Mouse (Mus musculus) forebrain, embryonic 16.5 days (tissue): ENCODE measurements around the gene Meis2. TPM values are rescaled to one million over a fixed set of nuclear protein-coding genes. Genes with fewer than 3 reads are reported as not detected.

Experiments used
- ATAC-seq: fragments of 200-750 bp; cut with Nextera tagmentation; 2 replicates; pipeline ENCODE4 v1.8.0; 2017; ENCODE audit warnings: mild to moderate bottlenecking, moderate library complexity
- H3K27ac ChIP-seq: fragments of 300-500 bp; sonication (generic); 2 replicates; pipeline ENCODE4 v1.5.1; 2014; ENCODE audit warnings: low read length, control low read depth
- H3K27me3 ChIP-seq: fragments of 300-500 bp; sonication (generic); replicated peaks from 2 replicates; pipeline ENCODE4 v1.6.1; 2014; ENCODE audit warnings: low read length; ENCODE audit not compliant: control insufficient read depth, insufficient read depth
- H3K36me3 ChIP-seq: fragments of 300-500 bp; sonication (generic); 2 replicates; pipeline ENCODE4 v1.6.1; 2014; ENCODE audit not compliant: control insufficient read depth, insufficient read depth
- H3K4me1 ChIP-seq: fragments of 300-500 bp; sonication (generic); replicated peaks from 2 replicates; pipeline ENCODE4 v1.6.1; 2014; ENCODE audit warnings: low read length; ENCODE audit not compliant: control insufficient read depth, insufficient read depth
- H3K4me2 ChIP-seq: fragments of 300-500 bp; sonication (generic); 2 replicates; pipeline ENCODE4 v1.6.1; 2014; ENCODE audit warnings: mild to moderate bottlenecking, low read length, control low read depth
- H3K4me3 ChIP-seq: fragments of 300-500 bp; sonication (generic); replicated peaks from 2 replicates; pipeline ENCODE4 v1.5.1; 2014; ENCODE audit warnings: mild to moderate bottlenecking, low read length, control low read depth
- H3K9ac ChIP-seq: fragments of 300-500 bp; sonication (generic); replicated peaks from 2 replicates; pipeline ENCODE4 v1.6.1; 2014; ENCODE audit warnings: low read depth, low read length, control low read depth
- H3K9me3 ChIP-seq: fragments of 300-500 bp; sonication (generic); 2 replicates; pipeline ENCODE4 v1.6.1; 2016; ENCODE audit warnings: low read length; ENCODE audit not compliant: control insufficient read depth
- WGBS: fragments of 180-500 bp; shearing (Covaris S2); extraction: QIAGEN DNeasy Blood & Tissue Kit; methylation state at CpG from one replicate; pipeline ENCODE4 v1.1.7; 2014; 5-methylcytosine and 5-hydroxymethylcytosine counted together
- polyA plus RNA-seq: library from polyadenylated mRNA; unstranded; fragments of >200 nt; fragmentation: Nextera tagmentation; extraction: Ambion mirVana; gene quantifications from 2 replicates; pipeline ENCODE4 v1.2.1, GENCODE M21; 2015

The Meis2 gene
- polyA plus RNA-seq, 1 experiment from 2014 or later, result 154 TPM

DNA sequence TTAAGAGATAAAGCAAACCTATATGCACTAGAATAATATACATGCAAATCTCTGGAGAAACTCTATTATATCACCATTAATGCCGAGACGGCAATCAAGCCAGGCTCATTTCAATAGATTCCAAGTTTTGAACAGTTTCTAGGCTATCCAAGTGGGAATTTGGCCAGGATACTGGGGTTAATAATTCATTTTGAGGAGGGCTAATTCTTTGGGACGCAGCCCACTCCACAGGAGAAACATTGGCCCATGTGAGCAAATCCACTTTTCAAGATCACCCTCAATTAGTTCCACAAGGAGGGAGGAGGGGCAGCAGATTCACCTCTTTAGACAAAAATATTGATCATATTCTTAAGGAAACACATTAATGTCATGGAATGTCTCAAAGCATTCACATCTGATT lies 127.3 kb downstream of the Meis2 start:
- 36% methylated on average over 3 of the region's 3 CpGs for WGBS
- Histone ChIP-seq H3K4me2 (no peak overlapping the region), H3K36me3 (no peaks in the 10 kb centered on the region), H3K27ac (no peak overlapping the region), H3K9ac (no peak overlapping the region), H3K4me3 (no peak overlapping the region), H3K27me3 (no peaks in the 10 kb centered on the region), H3K4me1 (peaks cover 14% of the 10 kb centered on the region), H3K9me3 (no peaks in the 10 kb centered on the region)
- no peak for ATAC-seq

DNA sequence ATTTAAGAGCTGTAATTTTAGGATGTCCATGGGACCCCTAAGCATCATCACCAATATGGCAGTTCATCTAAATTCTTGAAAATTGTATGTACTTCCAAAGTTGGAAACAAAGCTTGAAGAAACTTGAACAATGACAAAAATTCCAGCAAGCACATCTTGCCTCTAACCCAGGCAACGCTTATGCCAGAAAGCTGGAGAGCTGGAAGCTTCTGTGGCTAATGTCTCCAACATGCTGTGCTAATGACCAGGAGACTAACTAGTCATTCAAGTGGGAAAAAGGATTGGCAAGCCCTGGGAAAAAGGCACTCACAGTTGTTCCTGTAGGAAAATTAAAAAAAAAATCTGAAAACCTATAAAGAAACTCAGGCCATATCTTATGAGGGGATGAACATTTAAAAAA lies 127.7 kb downstream of the Meis2 start:
- Histone ChIP-seq H3K9me3 (no peaks in the 10 kb centered on the region), H3K4me3 (no peak overlapping the region), H3K36me3 (no peaks in the 10 kb centered on the region), H3K27me3 (no peaks in the 10 kb centered on the region), H3K4me1 (peaks cover 14% of the 10 kb centered on the region), H3K9ac (no peak overlapping the region), H3K27ac (peak overlapping the region; percentile 28; the same call in 1 of the 2 replicates), H3K4me2 (no peak overlapping the region)
- WGBS, result 34% methylated on average over 1 of the region's 1 CpGs
- peak; percentile 57; the same call in 1 of the 2 replicates for ATAC-seq

DNA sequence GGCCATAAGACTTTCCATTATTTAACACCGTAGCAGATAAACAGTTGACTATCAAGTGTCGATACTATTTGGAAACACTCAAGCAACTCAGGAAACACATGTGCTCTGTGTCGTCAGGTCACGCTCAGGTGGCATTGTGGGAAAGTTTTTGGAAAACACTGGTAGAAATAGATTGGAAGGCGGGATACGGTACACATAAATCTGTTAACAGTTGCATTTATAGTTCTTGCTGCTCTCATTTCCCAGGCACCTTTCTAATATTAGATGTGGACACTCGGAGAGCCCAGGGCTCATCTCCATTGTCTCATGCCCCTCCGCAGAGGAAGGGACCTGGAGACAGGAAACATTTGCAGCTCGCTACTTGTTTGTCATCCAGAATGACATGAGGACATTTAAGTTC lies 128.9 kb downstream of the Meis2 start:
- Histone ChIP-seq H3K36me3 (no peaks in the 10 kb centered on the region), H3K27ac (no peak overlapping the region), H3K9me3 (no peaks in the 10 kb centered on the region), H3K9ac (no peak overlapping the region), H3K4me2 (no peak overlapping the region), H3K27me3 (no peaks in the 10 kb centered on the region), H3K4me1 (peaks cover 14% of the 10 kb centered on the region), H3K4me3 (no peak overlapping the region)
- no peak for ATAC-seq
- whole genome bisulfite sequencing, result 91% methylated on average over 9 of the region's 9 CpGs

DNA sequence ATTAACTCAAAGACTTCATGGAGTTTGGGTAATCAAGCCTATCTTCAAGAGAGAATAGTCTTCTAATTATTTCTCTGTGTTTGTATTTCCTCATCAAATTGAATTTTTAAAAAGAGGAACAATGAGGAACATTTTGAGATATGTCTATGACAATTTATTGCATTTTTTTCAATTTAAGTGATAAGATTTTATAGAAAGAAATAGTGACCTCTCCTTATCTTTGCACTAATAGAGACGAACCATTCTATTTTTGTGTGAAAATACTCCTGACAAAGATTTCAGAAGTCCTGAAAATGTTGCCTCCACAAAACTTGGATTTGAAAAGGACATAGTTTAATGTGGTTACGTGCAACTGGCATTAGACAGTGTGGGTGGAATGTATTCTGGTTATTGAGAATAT lies 131.3 kb downstream of the Meis2 start:
- WGBS, result 90% methylated on average over 2 of the region's 2 CpGs
- H3K4me1 ChIP-seq, result peaks cover 8% of the 10 kb centered on the region; the same call in 1 of the 2 replicates
- no peak overlapping the region for H3K27ac ChIP-seq
- H3K27me3 ChIP-seq, result no peaks in the 10 kb centered on the region
- ATAC-seq, result no peak
- H3K9me3 ChIP-seq, result no peaks in the 10 kb centered on the region
- H3K9ac ChIP-seq, result no peak overlapping the region
- no peak overlapping the region for H3K4me3 ChIP-seq
- peaks cover 2% of the 10 kb centered on the region; the same call in 1 of the 2 replicates for H3K36me3 ChIP-seq
- no peak overlapping the region for H3K4me2 ChIP-seq

DNA sequence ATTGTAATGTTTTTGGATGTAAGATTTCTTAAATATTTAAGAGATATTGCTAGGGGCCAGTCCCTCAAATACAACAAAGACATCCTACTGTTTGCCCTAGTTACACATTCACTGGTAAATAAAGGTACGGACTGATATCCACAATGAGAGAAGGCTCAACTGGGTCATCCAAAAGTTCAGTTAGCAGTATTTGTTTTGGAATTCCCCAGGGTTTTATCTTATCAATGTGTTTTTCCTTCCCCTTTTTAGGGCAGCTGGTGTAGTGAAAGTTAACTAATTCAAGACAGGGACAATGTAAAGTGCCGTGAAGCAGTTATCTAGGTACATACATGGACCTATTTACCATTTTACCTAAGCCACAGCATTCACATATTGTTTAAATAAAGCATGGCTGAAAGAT lies 132.4 kb downstream of the Meis2 start:
- Histone ChIP-seq H3K36me3 (peaks cover 2% of the 10 kb centered on the region; the same call in 1 of the 2 replicates), H3K4me2 (no peak overlapping the region), H3K9ac (no peak overlapping the region), H3K4me1 (peaks cover 3% of the 10 kb centered on the region; the same call in 1 of the 2 replicates), H3K27ac (no peak overlapping the region), H3K9me3 (no peaks in the 10 kb centered on the region), H3K4me3 (no peak overlapping the region), H3K27me3 (no peaks in the 10 kb centered on the region)
- ATAC-seq, result no peak
- WGBS, result 78% methylated on average over 2 of the region's 2 CpGs

DNA sequence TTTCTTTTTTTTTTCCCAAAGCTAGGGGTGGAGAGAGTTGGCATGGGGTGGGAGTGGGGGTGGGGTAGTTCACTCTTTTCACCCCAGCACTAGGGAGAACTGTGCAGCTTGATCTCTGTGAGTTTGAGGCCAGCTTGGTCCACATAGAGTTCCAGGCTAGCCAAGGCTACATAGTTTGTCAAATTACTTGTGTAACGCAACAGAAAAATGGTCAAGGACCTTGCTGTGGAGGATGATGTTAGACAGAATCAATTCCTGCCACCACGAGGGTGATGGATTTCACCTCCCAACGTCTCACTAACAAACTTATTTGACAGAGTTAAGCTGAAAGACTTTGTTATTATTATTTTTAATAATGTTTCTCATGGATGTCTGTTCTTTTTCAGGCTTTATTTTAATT lies 139.9 kb downstream of the Meis2 start:
- Histone ChIP-seq H3K27me3 (no peaks in the 10 kb centered on the region), H3K4me2 (no peak overlapping the region), H3K4me1 (peaks cover 23% of the 10 kb centered on the region), H3K36me3 (no peaks in the 10 kb centered on the region), H3K9ac (no peak overlapping the region), H3K27ac (no peak overlapping the region), H3K4me3 (no peak overlapping the region), H3K9me3 (no peaks in the 10 kb centered on the region)
- 91% methylated on average over 3 of the region's 3 CpGs for WGBS
- no peak for ATAC-seq

DNA sequence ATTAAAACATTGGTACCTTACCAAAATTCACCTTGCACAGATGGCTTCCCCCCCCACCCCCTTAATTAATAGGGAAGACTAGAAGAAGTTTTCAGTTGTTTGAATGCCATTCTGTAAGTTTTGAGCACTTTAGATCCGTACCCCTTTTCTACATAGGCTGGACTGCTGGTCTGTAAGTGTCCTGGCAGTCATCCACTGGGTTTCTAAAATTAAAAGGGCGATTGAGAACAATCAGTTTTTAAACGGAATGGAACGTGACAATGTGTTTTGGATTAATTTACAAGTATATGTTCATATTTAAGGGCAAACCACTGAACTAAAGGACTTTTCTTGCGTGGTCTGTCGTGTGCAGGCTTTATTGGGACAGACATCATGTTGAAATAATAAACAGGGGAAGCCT lies 141.2 kb downstream of the Meis2 start:
- H3K4me1 ChIP-seq, result peaks cover 23% of the 10 kb centered on the region
- ATAC-seq, result no peak
- no peaks in the 10 kb centered on the region for H3K9me3 ChIP-seq
- H3K36me3 ChIP-seq, result no peaks in the 10 kb centered on the region
- no peaks in the 10 kb centered on the region for H3K27me3 ChIP-seq
- H3K4me2 ChIP-seq, result no peak overlapping the region
- no peak overlapping the region for H3K4me3 ChIP-seq
- no peak overlapping the region for H3K27ac ChIP-seq
- H3K9ac ChIP-seq, result no peak overlapping the region
- WGBS, result 52% methylated on average over 6 of the region's 6 CpGs

DNA sequence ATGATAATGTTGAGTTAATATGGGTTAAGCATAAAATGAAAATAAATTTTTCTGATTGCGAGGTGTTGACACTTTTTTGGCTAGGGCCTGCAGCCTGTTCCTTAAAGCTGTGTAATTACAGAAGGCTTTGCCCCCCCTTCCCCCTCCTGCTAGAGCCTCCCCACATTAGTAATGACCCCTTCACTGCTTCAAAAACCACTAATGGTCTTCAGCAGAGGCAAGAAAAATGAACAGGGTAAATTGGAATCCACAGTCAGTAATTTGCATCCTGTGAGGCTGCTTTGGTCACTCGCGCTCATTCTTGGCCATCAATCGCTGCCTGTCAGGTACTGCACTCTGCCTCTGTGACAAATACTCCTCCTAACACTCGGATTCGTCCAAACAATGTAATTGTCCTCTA lies 142.4 kb downstream of the Meis2 start:
- ATAC-seq, result peak; percentile 58
- no peaks in the 10 kb centered on the region for H3K9me3 ChIP-seq
- peaks cover 23% of the 10 kb centered on the region for H3K4me1 ChIP-seq
- H3K4me2 ChIP-seq, result no peak overlapping the region
- H3K27ac ChIP-seq, result peak overlapping the region; percentile 29; the same call in 1 of the 2 replicates
- no peaks in the 10 kb centered on the region for H3K27me3 ChIP-seq
- WGBS, result 10% methylated on average over 6 of the region's 6 CpGs
- H3K4me3 ChIP-seq, result no peak overlapping the region
- H3K9ac ChIP-seq, result no peak overlapping the region
- H3K36me3 ChIP-seq, result no peaks in the 10 kb centered on the region

DNA sequence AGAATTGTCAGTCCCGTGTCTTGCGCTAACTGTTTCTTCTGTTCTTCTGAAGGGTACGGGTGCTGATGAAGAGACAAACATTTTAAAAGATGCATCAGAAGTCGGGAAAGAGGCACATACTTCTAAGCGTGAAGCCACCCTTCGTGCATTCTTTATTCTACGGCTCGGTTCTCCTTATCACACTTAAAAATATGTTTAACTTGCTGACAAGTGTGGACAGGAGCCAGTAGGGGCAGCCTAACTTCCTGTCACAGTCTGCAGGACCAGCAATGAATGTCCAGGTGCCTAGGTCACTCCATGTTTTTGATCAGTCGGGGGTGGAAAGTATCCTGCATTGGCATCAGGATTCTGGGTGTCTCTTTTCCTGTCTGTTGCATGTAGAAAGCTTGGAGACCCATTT lies 144.0 kb downstream of the Meis2 start:
- H3K4me3 ChIP-seq, result no peak overlapping the region
- H3K27ac ChIP-seq, result no peak overlapping the region
- 84% methylated on average over 9 of the region's 9 CpGs for WGBS
- H3K4me1 ChIP-seq, result peaks cover 23% of the 10 kb centered on the region
- no peaks in the 10 kb centered on the region for H3K27me3 ChIP-seq
- no peak for ATAC-seq
- H3K36me3 ChIP-seq, result no peaks in the 10 kb centered on the region
- H3K9ac ChIP-seq, result no peak overlapping the region
- H3K4me2 ChIP-seq, result no peak overlapping the region
- H3K9me3 ChIP-seq, result no peaks in the 10 kb centered on the region

DNA sequence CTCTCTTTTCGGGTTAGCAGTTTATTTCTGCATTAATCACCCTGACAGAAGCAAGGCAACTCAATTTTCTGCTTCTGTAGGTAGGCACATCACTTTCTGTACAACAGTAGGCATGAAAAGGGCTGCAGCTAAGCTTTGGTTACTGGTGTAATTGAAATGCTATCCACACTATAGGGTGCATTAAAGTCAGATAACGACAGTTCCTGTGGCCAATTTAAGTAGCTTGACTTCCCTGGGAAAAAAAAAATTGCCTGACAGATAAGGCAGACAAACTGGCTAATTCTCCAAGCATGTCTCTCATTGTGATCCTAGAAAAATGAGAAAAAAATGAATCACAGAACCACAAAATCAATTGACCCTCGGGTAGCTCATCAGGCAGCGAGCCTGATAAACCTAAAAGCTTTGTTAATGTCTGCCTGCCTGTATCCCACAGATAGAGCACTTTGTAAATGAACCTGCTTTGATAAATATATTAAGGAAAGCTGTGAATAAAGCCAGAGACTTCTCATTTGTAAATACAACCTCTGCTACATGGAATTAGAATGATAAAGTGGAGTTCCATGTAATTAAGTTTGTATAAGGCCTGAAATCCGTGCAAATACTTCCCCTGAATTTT lies 145.2 kb downstream of the Meis2 start:
- WGBS, result 30% methylated on average over 5 of the region's 5 CpGs
- no peaks in the 10 kb centered on the region for H3K36me3 ChIP-seq
- no peaks in the 10 kb centered on the region for H3K9me3 ChIP-seq
- 0 out of 2 replicates have a peak overlapping the region, but pooled peaks have one; percentile 13 for H3K27ac ChIP-seq
- H3K4me3 ChIP-seq, result no peak overlapping the region
- no peak overlapping the region for H3K9ac ChIP-seq
- no peaks in the 10 kb centered on the region for H3K27me3 ChIP-seq
- peaks cover 34% of the 10 kb centered on the region for H3K4me1 ChIP-seq
- ATAC-seq, result no peak
- H3K4me2 ChIP-seq, result no peak overlapping the region
